Mouse (Mus musculus) myocyte (in vitro differentiated cells): ENCODE results near the gene Ahcyl1. TPM values are rescaled to one million over a fixed set of nuclear protein-coding genes. Genes with fewer than 3 reads are reported as not detected.

ENCODE experiments used
- H3K27me3 ChIP-seq: one replicate; pipeline ENCODE4 v1.6.1; 2011; ENCODE audit not compliant: control insufficient read depth, insufficient read depth, insufficient read length
- H3K36me3 ChIP-seq: one replicate; pipeline ENCODE4 v1.6.1; 2011; ENCODE audit not compliant: control insufficient read depth, insufficient read depth
- H3K4me2 ChIP-seq: one replicate; pipeline ENCODE4 v1.6.1; 2011; ENCODE audit warnings: low read depth, control low read depth
- H3K4me3 ChIP-seq: one replicate; pipeline ENCODE4 v1.5.1; 2011; ENCODE audit warnings: mild to moderate bottlenecking, control low read depth, moderate library complexity
- H3K79me2 ChIP-seq: one replicate; pipeline ENCODE4 v1.6.1; 2011; ENCODE audit not compliant: control insufficient read depth, insufficient read depth
- H3ac ChIP-seq: one replicate; pipeline ENCODE4 v1.6.1; 2011; ENCODE audit not compliant: control insufficient read depth, insufficient read length
- CEBPB ChIP-seq: IDR thresholded peaks from 2 replicates; pipeline ENCODE4 v1.6.1; 2011; ENCODE audit warnings: mild to moderate bottlenecking, moderate library complexity; ENCODE audit not compliant: poor library complexity, insufficient read depth, severe bottlenecking
- E2F4 ChIP-seq: IDR thresholded peaks from one replicate; pipeline ENCODE4 v1.6.1; 2011; ENCODE audit warnings: mild to moderate bottlenecking, control low read depth, moderate library complexity; ENCODE audit not compliant: insufficient read depth
- MAX ChIP-seq: IDR thresholded peaks from one replicate; pipeline ENCODE4 v1.6.1; 2011; ENCODE audit warnings: low read depth, mild to moderate bottlenecking, control low read depth
- MYOD1 ChIP-seq, 3 experiments: IDR thresholded peaks; one replicate each; pipeline ENCODE4 v1.6.1; 2011; ENCODE audit warnings: control low read depth in 2 of 3, low read depth in 2 of 3, mild to moderate bottlenecking in 2 of 3, moderate library complexity in 1 of 3; ENCODE audit not compliant: insufficient read length in 2 of 3, control insufficient read depth in 1 of 3
- MYOG ChIP-seq, 3 experiments: IDR thresholded peaks; one replicate each; pipeline ENCODE4 v1.6.1; 2011; ENCODE audit warnings: control low read depth in 2 of 3, low read depth in 2 of 3, mild to moderate bottlenecking in 2 of 3; ENCODE audit not compliant: insufficient read length in 2 of 3, control insufficient read depth in 1 of 3, insufficient read depth in 1 of 3
- POLR2A ChIP-seq: IDR thresholded peaks from one replicate; pipeline ENCODE4 v1.6.1; 2011; ENCODE audit warnings: low read depth, mild to moderate bottlenecking, control low read depth, moderate library complexity; ENCODE audit not compliant: insufficient read length
- POLR2AphosphoS2 ChIP-seq: IDR thresholded peaks from one replicate; pipeline ENCODE4 v1.6.1; 2011; ENCODE audit warnings: low read depth, control low read depth; ENCODE audit not compliant: insufficient read length
- REST ChIP-seq: IDR thresholded peaks from one replicate; pipeline ENCODE4 v1.6.1; 2011; ENCODE audit warnings: mild to moderate bottlenecking, control low read depth, moderate library complexity; ENCODE audit not compliant: insufficient read depth, insufficient read length
- SRF ChIP-seq: IDR thresholded peaks from one replicate; pipeline ENCODE4 v1.6.1; 2011; ENCODE audit warnings: low read depth; ENCODE audit not compliant: control insufficient read depth, insufficient read length
- TCF12 ChIP-seq: IDR thresholded peaks from one replicate; pipeline ENCODE4 v1.6.1; 2011; ENCODE audit warnings: mild to moderate bottlenecking, control low read depth; ENCODE audit not compliant: poor library complexity, insufficient read depth, severe bottlenecking
- TCF3 ChIP-seq: IDR thresholded peaks from one replicate; pipeline ENCODE4 v1.6.1; 2011; ENCODE audit warnings: low read depth, control low read depth; ENCODE audit not compliant: insufficient read length
- USF1 ChIP-seq: IDR thresholded peaks from one replicate; pipeline ENCODE4 v1.6.1; 2011; ENCODE audit warnings: low read depth, mild to moderate bottlenecking, control low read depth, moderate library complexity
- polyA plus RNA-seq: library from polyadenylated mRNA; unstranded; fragments of >200 nt; fragmentation: generic; extraction: Trizol; gene quantifications from one replicate; pipeline ENCODE4 v1.2.1, GENCODE M21; 2012; ENCODE audit warnings: missing spikeins

Ahcyl1 gene
- polyA plus RNA-seq, 1 experiment, result 51.0 TPM

DNA sequence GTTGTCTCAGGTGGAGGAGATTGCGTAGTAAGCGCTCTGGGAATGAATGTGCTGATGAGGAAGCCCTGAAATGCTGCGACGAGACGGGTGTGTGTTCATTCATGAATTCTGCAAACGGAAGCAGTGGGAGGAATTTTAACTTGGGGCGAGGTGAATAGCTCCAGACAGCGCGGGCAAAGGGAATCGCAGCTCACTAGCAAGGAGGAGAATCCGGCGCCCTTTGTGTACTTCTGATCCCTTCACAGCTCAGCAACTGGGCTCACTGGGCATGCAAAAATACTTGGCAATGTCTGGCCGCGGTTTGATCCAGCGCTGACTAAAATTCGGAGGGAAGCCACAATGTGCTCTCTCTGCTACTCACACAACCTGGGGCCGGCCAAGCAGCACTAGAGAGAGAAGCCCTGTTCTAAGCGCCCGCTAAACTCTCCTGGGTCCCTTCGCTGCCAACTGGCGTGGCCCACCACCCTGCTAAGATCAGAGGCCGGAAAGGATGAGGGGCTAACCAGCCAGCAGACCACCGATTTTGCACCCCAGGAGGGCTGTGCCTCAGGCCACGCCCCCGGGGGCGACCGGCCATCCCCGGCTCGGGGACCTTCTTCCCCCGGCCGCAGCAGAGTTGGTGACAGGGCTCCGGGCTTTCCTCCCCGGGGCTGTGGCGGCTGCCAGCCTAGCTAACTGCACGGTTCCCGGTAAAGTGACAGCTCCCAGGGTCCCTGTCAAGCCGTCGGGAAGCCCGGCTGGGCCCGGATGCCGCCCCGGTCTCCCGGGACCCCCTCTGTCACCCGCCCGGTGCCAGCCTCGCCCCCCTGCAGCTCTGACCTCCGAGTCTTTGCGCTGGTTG lies 65.5 kb downstream of the Ahcyl1 start, which contains the start of gene Gm10961:
Gene Gm10961, plus strand, starts transcription at position 641 of the 841 bp plus-strand sequence.
- H3K4me2 ChIP-seq, result peak within 1 kb of the TSS; percentile 86
- peaks cover 29% of the 10 kb centered on the region for H3K79me2 ChIP-seq
- peaks cover 27% of the 10 kb centered on the region for H3K36me3 ChIP-seq
- peak within 1 kb of the TSS; percentile 87 for H3ac ChIP-seq
- TF ChIP-seq MYOD1 (IDR thresholded peaks at IDR 0.05; ENCODE audit: control insufficient read depth in 1 of 3, insufficient read length in 2 of 3, low read depth in 2 of 3) (no peak), POLR2A (no peak), USF1 (no peak), MYOG (IDR thresholded peaks at IDR 0.05; ENCODE audit: control insufficient read depth in 1 of 3, insufficient read depth in 1 of 3, insufficient read length in 2 of 3, low read depth in 2 of 3) (no peak), TCF3 (no peak), POLR2AphosphoS2 (no peak), SRF (no peak), REST (no peak), CEBPB (no peak), TCF12 (no peak), MAX (no peak), E2F4 (no peak)
- H3K27me3 ChIP-seq, result no peaks in the 10 kb centered on the region
- peak within 1 kb of the TSS; percentile 67 for H3K4me3 ChIP-seq

DNA sequence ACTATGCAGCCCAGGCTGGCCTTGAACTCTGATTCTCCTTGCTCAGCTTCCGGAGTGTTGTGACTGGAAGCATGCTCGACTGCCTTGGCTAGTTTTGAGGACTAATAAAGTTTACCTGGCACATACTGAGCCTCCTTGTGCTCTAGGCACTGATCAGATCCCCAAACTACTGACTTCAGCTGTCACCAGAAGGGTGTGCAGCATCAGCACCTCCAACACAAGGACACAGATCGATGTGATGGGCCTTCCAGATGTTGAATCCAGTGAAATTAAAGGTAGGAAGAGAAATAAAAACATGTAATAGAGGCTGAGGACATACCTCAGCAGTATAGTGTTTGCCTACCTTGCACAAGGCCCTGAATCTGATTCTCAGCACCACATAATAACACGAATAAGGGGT lies 66.9 kb downstream of the Ahcyl1 start:
- Histone ChIP-seq H3K4me3 (no peak overlapping the region), H3ac (no peak overlapping the region), H3K4me2 (no peak overlapping the region), H3K36me3 (peaks cover 40% of the 10 kb centered on the region), H3K79me2 (peaks cover 29% of the 10 kb centered on the region), H3K27me3 (no peaks in the 10 kb centered on the region)
- TF ChIP-seq REST, result no peak
- no peak for TF ChIP-seq CEBPB
- no peak for TF ChIP-seq MYOG (IDR thresholded peaks at IDR 0.05; ENCODE audit: control insufficient read depth in 1 of 3, insufficient read depth in 1 of 3, insufficient read length in 2 of 3, low read depth in 2 of 3)
- TF ChIP-seq TCF12, result no peak
- TF ChIP-seq SRF, result no peak
- TF ChIP-seq E2F4, result no peak
- no peak for TF ChIP-seq POLR2A
- no peak for TF ChIP-seq MAX
- no peak for TF ChIP-seq TCF3
- no peak for TF ChIP-seq POLR2AphosphoS2
- no peak for TF ChIP-seq USF1
- no peak for TF ChIP-seq MYOD1 (IDR thresholded peaks at IDR 0.05; ENCODE audit: control insufficient read depth in 1 of 3, insufficient read length in 2 of 3, low read depth in 2 of 3)

DNA sequence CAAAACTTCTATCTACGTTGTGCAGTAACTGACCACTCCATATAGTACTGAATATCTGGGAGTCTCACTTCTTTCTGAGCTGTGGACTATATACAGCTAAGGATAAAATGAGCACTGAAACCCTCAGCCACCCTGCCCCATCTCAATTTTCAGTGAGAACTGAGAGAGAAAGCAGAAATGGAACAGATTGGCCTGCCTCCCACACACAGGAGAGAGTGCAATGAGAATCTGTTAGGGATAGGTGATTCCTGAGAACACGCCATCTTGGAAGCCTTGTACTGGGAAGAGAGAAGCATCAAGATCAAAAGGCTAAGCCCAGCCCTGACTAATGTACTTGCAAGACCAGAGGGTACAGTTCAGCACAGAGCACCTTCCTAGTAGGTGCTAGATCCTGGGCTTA lies 67.8 kb downstream of the Ahcyl1 start:
- Histone ChIP-seq H3K79me2 (peaks cover 29% of the 10 kb centered on the region), H3K36me3 (peaks cover 40% of the 10 kb centered on the region), H3K4me2 (no peak overlapping the region), H3ac (no peak overlapping the region), H3K27me3 (no peaks in the 10 kb centered on the region), H3K4me3 (no peak overlapping the region)
- TF ChIP-seq E2F4 (no peak), MYOD1 (IDR thresholded peaks at IDR 0.05; ENCODE audit: control insufficient read depth in 1 of 3, insufficient read length in 2 of 3, low read depth in 2 of 3) (no peak), USF1 (no peak), POLR2AphosphoS2 (no peak), POLR2A (no peak)

GRCm38 (mm10) chr3:107627641-107628040 lies 68.7 kb downstream of the Ahcyl1 start:
- Histone ChIP-seq H3K36me3 (peaks cover 40% of the 10 kb centered on the region), H3K4me3 (no peak overlapping the region), H3ac (no peak overlapping the region), H3K4me2 (no peak overlapping the region), H3K27me3 (no peaks in the 10 kb centered on the region), H3K79me2 (peaks cover 29% of the 10 kb centered on the region)
- TF ChIP-seq MYOG (IDR thresholded peaks at IDR 0.05; ENCODE audit: control insufficient read depth in 1 of 3, insufficient read depth in 1 of 3, insufficient read length in 2 of 3, low read depth in 2 of 3) (no peak), POLR2AphosphoS2 (peak; percentile 19)

DNA sequence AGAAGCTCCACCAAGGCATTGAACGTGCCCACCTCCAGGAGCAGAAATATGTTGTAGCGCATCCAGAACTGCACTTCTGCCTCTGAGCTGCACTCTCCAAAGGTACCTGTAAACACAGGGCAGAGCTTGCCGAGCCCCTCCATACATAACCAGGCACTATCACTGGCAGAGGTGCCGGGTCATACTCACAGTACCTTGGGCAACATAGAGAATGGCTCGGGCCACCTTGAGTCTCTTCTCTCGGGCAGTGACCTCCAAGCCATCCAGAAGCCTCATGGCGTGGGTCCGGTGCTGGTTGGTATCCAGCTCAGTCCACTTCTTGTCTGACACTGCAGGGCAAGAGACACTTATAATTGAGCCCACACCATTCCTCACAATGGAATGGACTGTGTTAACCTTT lies 69.6 kb downstream of the Ahcyl1 start:
- Histone ChIP-seq H3K79me2 (peaks cover 26% of the 10 kb centered on the region), H3K4me2 (no peak overlapping the region), H3ac (no peak overlapping the region), H3K4me3 (no peak overlapping the region), H3K36me3 (peaks cover 47% of the 10 kb centered on the region), H3K27me3 (no peaks in the 10 kb centered on the region)
- no peak for TF ChIP-seq CEBPB
- TF ChIP-seq TCF3, result no peak
- no peak for TF ChIP-seq MYOD1 (IDR thresholded peaks at IDR 0.05; ENCODE audit: control insufficient read depth in 1 of 3, insufficient read length in 2 of 3, low read depth in 2 of 3)
- TF ChIP-seq MYOG (IDR thresholded peaks at IDR 0.05; ENCODE audit: control insufficient read depth in 1 of 3, insufficient read depth in 1 of 3, insufficient read length in 2 of 3, low read depth in 2 of 3), result no peak
- TF ChIP-seq REST, result no peak
- TF ChIP-seq USF1, result no peak
- TF ChIP-seq SRF, result no peak
- no peak for TF ChIP-seq POLR2A
- no peak for TF ChIP-seq E2F4
- no peak for TF ChIP-seq TCF12
- no peak for TF ChIP-seq POLR2AphosphoS2
- no peak for TF ChIP-seq MAX
